Mouse (Mus musculus) ES-Bruce4 (cell line): ENCODE results near the gene Ugt3a1. TPM values are rescaled to one million over a fixed set of nuclear protein-coding genes. Genes with fewer than 3 reads are reported as not detected.
"Not testable (repeated sequence)": the region's sequence is repeated elsewhere in the genome, so short reads cannot be mapped to it uniquely, and the experiment has no call there.

ENCODE experiments used
- H3K27ac ChIP-seq: 2 replicates; pipeline ENCODE4 v1.5.1; 2012; ENCODE audit warnings: low read length, inconsistent platforms; ENCODE audit not compliant: insufficient read depth
- H3K27me3 ChIP-seq: 2 replicates; pipeline ENCODE4 v1.6.1; 2012; ENCODE audit warnings: mild to moderate bottlenecking, low read length, inconsistent platforms; ENCODE audit not compliant: control insufficient read depth, poor library complexity, insufficient read depth, severe bottlenecking
- H3K36me3 ChIP-seq: 2 replicates; pipeline ENCODE4 v1.6.1; 2012; ENCODE audit warnings: inconsistent platforms, mild to moderate bottlenecking, low read length, moderate library complexity; ENCODE audit not compliant: control insufficient read depth, poor library complexity, insufficient read depth, severe bottlenecking
- H3K4me1 ChIP-seq: one replicate; pipeline ENCODE4 v1.8.1; 2011; ENCODE audit warnings: low read length; ENCODE audit not compliant: control insufficient read depth, insufficient read depth
- H3K4me3 ChIP-seq: 2 replicates; pipeline ENCODE4 v1.5.1; 2011; ENCODE audit warnings: low read depth, mild to moderate bottlenecking, low read length
- H3K9ac ChIP-seq: 2 replicates; pipeline ENCODE4 v1.6.1; 2012; ENCODE audit warnings: low read depth, mild to moderate bottlenecking, inconsistent platforms; ENCODE audit not compliant: poor library complexity, severe bottlenecking
- H3K9me3 ChIP-seq: replicated peaks from 2 replicates; pipeline ENCODE4 v1.6.1; 2012; ENCODE audit warnings: mild to moderate bottlenecking, low read length, inconsistent platforms; ENCODE audit not compliant: control insufficient read depth, poor library complexity, insufficient read depth, severe bottlenecking
- CTCF ChIP-seq: IDR thresholded peaks from one replicate; pipeline ENCODE4 v1.8.1; 2011; ENCODE audit warnings: low read depth, low read length
- EP300 ChIP-seq: IDR thresholded peaks from 2 replicates; pipeline ENCODE4 v1.6.1; 2011; ENCODE audit warnings: low read depth, low read length; ENCODE audit not compliant: insufficient read depth
- POLR2A ChIP-seq: IDR thresholded peaks from one replicate; pipeline ENCODE4 v1.8.1; 2011; ENCODE audit warnings: low read length; ENCODE audit not compliant: insufficient read depth
- polyA plus RNA-seq: library from polyadenylated mRNA; stranded (reverse); fragments of >200 nt; gene quantifications from 2 replicates; pipeline ENCODE4 v1.2.4, GENCODE M21; 2011; ENCODE audit warnings: low read depth; ENCODE audit not compliant: missing spikeins, insufficient read depth, insufficient read length

Ugt3a1 gene
- polyA plus RNA-seq, result not detected in 2 replicates

DNA sequence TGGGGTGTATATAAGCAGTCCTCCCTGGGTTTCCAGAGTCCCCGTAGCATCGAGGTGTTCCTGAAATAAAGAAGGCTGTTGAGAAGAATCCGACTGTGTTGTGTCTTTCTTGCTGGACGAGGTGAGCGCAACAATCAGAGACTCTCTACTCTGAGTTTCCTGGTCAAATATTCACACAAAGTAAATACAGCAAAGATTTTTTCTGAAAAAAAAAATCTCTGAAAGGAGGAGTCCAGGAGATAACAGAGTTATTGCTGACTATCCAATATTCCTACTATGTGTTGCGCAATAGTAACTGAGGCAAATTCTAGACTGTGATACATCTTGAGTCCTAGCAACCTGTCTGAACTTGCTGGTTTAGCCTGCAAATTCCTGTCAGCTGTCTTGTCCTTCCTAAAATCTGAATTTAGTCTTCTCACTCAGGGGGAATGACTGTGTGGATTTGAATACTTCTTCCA lies at the start of gene Ugt3a1:
Gene Ugt3a1, plus strand, starts transcription at position 51 of the 458 bp plus-strand sequence.
- TF ChIP-seq EP300 (no peak), CTCF (no peak), POLR2A (no peak)
- Histone ChIP-seq H3K4me1 (no peaks in the 10 kb centered on the region), H3K4me3 (no peak within 1 kb of the TSS)

DNA sequence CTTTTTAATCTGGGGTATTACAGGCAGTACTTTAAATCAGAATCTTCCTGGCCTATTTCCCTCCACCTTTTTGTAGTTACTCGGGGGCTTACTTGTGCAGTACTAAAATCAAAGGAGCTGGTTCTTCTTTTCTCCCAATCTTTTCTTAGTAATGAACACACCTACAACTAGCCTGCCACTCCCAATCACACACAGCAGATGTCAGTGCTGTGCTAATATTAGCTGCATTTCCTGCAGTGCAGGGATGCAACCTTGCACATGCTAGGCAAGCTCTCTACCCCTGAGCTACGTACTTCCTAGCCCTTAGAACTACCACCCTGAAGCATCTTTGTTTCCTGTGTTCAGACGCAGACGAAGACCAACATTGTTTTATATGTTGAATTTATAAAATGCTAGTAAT lies 45.8 kb upstream of the Ugt3a1 start:
- not testable (repeated sequence) for H3K9me3 ChIP-seq, H3K27me3 ChIP-seq, H3K4me3 ChIP-seq, H3K36me3 ChIP-seq, H3K4me1 ChIP-seq, H3K27ac ChIP-seq, H3K9ac ChIP-seq

More for the DNA sequence above, at the start of gene Ugt3a1:
- Histone ChIP-seq H3K36me3 (no peaks in the 10 kb centered on the region), H3K9me3 (peaks cover 4% of the 10 kb centered on the region; the same call in 1 of the 2 replicates), H3K27me3 (no peaks in the 10 kb centered on the region), H3K27ac (no peak within 1 kb of the TSS), H3K9ac (no peak within 1 kb of the TSS)

DNA sequence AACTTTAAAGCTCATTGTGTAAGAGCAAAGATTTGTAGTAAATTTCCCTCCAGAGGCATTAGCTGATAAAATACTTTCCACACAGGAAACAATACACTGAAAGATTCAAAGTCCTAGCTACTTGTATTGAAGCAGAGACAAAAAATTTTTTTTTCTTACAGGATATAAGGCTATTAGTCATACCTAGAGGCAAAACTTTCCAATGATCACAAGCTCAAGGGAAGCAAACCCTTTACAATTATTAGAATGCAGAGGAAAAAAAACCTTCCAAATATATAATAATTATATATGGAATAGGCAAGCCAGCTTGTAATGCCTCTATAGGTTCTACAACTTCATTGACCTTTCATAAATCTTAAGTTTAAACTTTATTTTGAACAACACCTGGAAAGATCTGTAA lies 30.3 kb upstream of the Ugt3a1 start:
- no peaks in the 10 kb centered on the region for H3K36me3 ChIP-seq
- TF ChIP-seq CTCF, result no peak
- TF ChIP-seq POLR2A, result no peak
- TF ChIP-seq EP300, result no peak
- no peak overlapping the region for H3K9ac ChIP-seq
- no peak overlapping the region for H3K4me3 ChIP-seq
- H3K27me3 ChIP-seq, result no peaks in the 10 kb centered on the region
- H3K4me1 ChIP-seq, result no peaks in the 10 kb centered on the region
- peaks cover 16% of the 10 kb centered on the region for H3K9me3 ChIP-seq
- no peak overlapping the region for H3K27ac ChIP-seq

DNA sequence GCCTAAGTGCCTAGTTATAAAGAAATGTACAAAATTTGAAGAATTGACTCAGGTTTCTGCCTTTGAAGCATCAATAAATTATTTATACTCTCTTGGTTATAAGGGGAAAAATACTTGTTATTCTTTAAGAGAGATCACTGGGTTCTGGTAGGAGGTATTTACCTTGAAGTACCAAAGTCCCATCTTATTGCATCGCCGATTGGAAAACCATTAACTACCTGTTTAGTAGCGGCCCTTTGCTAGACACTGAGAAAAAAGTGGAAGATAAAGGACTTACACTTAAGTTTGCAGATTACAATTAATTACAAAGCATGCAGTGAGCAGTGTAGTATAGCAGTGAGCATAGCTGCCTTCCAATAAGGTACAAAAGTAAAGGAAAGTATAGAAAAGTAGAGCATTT lies 23.8 kb upstream of the Ugt3a1 start:
- no peak overlapping the region for H3K4me3 ChIP-seq
- H3K27ac ChIP-seq, result no peak overlapping the region
- TF ChIP-seq POLR2A (no peak), EP300 (no peak), CTCF (no peak)
- no peak overlapping the region for H3K9ac ChIP-seq
- no peaks in the 10 kb centered on the region for H3K9me3 ChIP-seq
- H3K4me1 ChIP-seq, result no peaks in the 10 kb centered on the region
- no peaks in the 10 kb centered on the region for H3K36me3 ChIP-seq
- H3K27me3 ChIP-seq, result no peaks in the 10 kb centered on the region; the same call in 1 of the 2 replicates

DNA sequence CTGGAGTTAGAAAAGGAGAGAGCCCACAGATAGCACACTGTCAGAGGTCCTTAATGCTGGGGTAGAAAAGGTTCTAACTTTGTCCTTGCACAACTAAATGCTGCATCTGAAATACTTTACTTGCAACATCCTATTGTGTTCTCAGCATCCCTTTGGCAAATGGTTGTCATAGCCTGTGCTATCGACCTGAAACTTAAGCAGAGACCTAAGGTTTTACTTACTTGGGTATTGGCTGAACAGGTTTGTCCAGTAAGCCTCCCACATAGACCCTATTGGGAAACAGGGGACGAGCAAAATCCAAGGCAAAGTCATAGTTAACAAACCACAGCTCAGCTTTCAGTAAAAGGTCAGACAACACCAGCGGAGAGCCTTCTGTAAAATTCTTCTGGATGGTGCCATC lies 16.1 kb upstream of the Ugt3a1 start:
- TF ChIP-seq EP300 (no peak), POLR2A (no peak), CTCF (no peak)
- no peak overlapping the region for H3K4me3 ChIP-seq
- no peaks in the 10 kb centered on the region for H3K9me3 ChIP-seq
- H3K36me3 ChIP-seq, result no peaks in the 10 kb centered on the region
- no peak overlapping the region for H3K27ac ChIP-seq
- no peaks in the 10 kb centered on the region for H3K27me3 ChIP-seq
- no peak overlapping the region for H3K9ac ChIP-seq
- H3K4me1 ChIP-seq, result no peaks in the 10 kb centered on the region

DNA sequence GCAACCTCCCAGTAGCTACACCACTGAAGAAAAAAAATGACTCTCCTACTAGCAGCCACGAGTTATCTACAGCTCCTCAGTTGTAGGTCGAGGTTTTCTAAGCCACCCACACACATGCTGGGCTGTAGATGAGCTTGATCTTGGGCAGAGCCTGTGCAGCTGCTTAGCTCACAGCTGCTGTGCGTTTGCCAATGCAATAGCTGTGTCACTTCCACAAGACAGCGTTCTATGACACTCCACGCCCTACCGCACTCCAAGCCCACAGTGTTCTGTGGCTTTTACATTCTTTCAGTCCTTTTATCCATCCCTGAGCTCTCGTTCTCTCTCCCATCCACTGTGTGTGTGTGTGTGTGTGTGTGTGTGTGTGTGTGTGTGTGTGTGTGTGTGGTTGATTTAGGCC lies 4.8 kb upstream of the Ugt3a1 start:
- no peak overlapping the region for H3K27ac ChIP-seq
- TF ChIP-seq POLR2A (no peak), EP300 (no peak), CTCF (no peak)
- H3K27me3 ChIP-seq, result no peaks in the 10 kb centered on the region
- peaks cover 2% of the 10 kb centered on the region; the same call in 1 of the 2 replicates for H3K9me3 ChIP-seq
- H3K36me3 ChIP-seq, result no peaks in the 10 kb centered on the region
- H3K4me3 ChIP-seq, result no peak overlapping the region
- no peak overlapping the region for H3K9ac ChIP-seq
- H3K4me1 ChIP-seq, result no peaks in the 10 kb centered on the region
